Mouse (Mus musculus) adrenal gland, adult 18-20 months (tissue): ENCODE data around the gene Drd3. TPM values are rescaled to one million over a fixed set of nuclear protein-coding genes. Genes with fewer than 3 reads are reported as not detected.

Experiments
- DNase-seq, 2 experiments: peaks; one replicate each; pipeline ENCODE4 v3.0.0; 2021 to 2022; ENCODE audit warnings: low spot score in 2 of 2
- long read RNA-seq, 2 experiments: library from polyadenylated mRNA; stranded (forward); transcript quantifications; one replicate each; pipeline ENCODE4 v2.0.0; 2021
- total RNA-seq, 2 experiments: library from RNA; stranded (reverse); gene quantifications; 1 replicate in 1 of 2; 2 replicates in 1 of 2; pipeline ENCODE4 v1.2.3; 2021

Drd3 gene
- not detected for total RNA-seq
- long read RNA-seq, experiment 1: 0 reads
- long read RNA-seq, experiment 2: 0 reads

DNA sequence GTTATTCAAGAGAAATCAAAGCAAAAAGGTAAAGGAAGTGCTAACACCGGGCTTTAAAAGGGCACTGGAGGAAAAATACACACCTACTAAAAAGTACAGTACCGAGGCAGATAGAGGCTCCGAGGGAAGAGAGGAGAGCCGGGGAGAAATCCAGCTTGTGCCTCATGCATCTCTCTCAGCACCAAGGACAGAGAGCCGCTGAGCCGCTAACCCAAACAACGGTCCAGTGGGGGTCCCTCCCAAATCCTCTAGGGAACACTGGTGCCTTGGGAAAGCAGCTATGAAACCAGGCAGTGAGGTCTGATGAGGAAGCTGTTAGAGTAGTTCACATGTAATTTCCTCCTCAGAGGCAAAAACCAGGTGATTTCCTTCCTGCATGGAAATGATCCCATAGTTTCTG is at the start of gene Drd3:
Drd3 (plus strand) TSS at position 276 of the 400 bp plus-strand sequence.
- DNase-seq: no peak

DNA sequence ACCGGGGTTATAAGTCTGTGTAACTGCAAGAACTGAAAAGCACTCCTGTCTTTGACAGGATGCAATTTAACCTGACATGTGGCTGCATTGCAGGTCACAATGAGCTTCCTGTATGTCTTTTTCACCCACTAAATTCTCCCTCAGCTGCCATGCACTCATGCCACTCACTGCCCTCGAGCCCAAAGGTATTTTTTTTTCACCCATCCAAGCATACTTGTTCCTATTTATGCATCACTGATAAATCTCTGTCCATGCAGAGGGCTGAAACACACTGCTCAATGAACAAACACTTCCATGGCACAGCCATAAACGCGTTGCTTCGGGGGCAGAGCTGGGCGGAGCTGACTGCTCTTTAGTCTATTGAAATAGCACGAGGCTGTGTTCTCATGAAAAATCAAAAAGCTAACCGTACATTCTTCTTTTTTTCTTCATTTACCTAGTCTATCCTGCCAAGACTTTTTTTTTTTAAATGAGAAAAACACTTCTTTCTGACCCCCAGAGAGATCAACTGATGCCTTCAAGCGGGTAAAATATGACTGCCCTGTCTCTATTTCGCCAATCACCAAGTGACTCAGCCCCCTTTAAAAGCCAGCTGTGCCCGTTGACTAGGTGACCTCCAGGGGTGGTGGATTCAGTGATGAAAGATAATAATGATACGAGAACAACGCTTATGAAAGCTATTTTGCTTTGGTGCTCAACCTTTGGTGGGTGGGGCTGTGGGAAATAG is 45.3 kb upstream of the Drd3 start:
- no peak for DNase-seq

DNA sequence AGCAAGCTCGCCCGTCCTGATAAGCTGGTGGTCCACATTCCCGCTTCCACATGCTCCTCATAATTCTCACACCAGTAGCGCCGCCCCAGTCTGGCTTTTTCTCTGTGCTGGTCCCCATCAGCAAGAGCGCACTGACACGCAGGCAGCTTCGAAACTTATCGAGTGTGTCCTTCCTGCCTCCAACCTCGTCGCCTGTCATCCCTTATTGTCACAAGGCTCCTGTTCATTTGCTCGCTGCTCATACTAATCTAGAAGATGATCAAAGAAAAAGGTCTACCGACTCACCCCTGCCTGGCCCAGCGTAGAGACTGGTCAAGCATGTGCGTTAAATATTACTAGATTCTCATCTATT is 44.8 kb upstream of the Drd3 start:
- no peak for DNase-seq

DNA sequence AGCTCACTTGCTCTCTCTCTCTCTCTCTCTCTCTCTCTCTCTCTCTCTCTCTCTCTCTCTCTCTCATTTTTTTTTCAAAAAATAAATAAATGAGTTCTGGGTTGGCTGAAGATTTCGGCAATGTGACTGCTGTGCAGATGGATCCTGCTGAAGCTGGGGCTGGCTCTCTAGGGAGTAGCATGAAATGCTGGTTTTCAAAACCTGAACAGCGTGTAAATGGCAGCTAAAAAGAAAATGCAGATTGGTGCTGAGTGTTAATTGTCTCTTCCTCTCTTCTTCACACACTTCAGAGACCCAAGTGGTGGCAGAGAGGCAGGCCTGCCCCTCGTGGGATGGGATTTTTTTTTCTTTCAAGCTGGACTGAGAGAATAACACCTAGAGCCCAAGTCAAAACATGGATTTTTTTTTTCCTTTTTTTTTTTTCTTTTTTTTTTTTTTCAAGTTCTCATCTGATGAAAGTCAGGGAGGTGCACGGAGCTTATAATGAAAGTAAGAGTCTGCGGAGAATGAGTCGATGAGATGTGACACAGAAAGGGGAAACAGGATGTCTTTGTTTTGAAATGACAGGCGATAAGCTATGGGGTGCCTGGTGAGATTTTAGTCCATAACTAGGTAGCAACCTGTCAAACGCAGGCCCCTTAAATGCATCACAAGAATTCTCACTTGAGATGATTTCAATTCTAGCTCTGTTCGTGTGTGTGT is 44.2 kb upstream of the Drd3 start:
- DNase-seq: no peak

DNA sequence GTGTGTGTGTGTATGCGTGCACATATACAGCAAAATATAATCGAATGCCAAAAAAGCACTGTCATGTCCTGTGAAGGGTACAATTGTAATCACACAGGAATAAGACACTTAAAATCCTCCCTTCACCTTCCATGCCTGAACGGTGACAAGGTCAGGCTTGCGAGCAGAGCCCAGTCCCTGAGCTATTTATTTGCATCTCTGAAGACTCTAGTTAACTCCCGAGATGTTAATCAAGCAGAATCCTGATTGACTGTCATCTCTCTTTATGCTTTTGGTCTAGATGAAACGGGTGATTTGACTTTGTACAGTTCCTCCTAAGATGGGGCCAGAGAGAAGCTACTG is 43.7 kb upstream of the Drd3 start:
- DNase-seq: no peak

DNA sequence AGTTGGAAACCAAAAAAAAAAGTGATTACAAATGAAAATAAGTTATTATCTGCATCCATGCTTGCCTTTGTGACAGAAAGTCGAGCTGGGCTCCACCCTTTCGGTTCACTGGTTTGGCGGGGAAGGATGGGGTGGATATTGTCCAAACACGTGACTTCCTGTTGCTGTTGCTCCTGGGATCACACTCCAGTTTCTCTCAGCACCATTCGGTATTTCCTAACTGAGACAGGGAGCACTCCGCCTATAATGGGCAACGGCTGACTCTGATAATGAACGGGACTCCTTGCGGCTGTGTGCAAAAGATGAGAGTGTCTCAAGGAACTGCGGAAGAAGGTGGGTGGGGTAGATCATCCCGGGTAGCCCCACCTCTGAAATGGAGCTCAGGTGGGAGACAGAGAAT is 43.2 kb upstream of the Drd3 start:
- no peak for DNase-seq

DNA sequence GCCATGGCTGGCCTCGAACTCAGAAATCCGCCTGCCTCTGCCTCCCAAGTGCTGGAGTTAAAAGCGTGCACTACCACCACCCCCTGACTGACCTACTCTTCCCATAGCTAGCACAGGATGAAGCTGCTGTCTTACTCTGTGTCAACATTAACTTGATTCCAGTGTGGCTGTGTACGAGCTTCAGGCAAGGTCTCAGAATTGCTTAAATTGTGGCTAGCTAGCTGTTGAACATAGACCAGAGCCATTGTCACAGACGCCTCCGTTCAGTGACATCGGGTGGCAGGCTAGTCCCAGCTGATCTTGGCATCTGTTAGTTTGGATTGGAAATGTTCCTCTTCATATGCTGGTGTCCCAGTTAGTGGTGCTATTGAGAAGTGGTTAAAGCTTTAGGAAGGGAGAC is 42.5 kb upstream of the Drd3 start:
- DNase-seq: no peak

DNA sequence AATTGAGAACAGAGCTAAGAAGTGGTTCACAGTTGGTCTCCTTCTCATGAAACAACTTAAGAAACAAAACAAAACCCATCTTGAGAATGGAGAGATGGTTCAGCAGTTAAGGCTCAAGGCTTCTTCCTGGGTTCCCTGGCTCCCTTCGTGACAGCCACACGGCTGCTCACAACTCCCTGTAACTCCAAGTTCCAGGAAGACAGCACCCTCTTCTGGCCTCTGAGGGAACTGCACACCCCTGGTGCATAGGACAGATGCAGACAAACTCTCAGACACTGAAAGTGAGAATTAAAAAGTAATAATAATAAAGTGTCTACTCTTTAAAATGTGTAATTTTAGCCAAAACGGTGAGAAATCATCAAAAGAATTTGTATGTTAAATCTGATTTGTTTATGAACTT is 29.4 kb upstream of the Drd3 start:
- DNase-seq: no peak

DNA sequence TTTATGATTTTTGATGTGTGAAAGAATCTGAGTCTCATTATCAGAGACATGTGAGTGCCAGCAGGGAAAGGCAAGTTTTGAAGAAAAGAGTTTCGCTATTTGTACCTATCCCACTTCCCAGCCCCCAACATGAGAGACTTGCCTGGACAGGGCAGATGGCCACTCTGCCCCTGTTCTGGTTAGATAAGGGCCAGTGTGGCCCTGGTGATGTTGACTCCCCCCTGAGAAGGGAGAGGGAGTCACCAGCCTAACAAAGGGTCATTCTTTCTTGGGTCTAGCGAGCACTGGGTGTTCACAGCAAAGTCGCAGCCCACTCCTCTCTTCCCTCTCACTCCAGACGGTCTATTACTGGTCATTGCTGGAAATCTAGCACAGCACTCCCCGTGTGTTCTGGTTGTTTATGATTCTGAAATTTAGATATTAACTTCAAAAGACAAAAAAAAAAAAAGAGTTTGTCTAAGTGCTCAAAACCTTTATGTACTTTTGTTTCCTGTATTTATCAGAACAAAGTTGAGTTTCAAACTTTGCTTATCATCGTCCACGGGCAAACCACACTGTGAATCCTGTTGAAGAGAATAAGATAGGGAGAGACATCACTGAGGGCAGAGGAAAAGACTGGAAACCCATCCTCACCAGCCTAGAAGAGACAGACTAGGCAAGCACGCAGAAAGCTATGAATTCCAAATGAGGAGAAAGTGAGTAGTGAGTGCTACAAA is 24.2 kb upstream of the Drd3 start:
- no peak for DNase-seq

DNA sequence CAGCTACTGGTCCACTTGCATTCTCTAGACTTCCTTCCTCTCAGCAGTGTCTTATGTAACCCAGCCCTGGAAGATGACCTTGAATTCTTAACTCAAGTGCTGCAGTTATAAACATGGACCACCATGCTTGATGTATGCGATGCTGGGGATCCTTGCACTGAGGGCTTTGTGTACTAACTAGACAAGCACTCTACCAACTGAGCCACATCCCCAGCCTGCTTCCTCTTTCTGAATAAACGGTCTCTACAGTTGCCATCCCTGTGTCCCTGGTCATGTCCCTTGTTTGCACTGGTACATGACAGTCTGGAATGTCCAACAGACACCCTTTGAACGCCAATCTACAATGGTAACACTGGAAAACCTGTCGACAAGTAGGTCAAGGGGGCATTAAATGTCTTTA is 23.5 kb upstream of the Drd3 start:
- no peak for DNase-seq

DNA sequence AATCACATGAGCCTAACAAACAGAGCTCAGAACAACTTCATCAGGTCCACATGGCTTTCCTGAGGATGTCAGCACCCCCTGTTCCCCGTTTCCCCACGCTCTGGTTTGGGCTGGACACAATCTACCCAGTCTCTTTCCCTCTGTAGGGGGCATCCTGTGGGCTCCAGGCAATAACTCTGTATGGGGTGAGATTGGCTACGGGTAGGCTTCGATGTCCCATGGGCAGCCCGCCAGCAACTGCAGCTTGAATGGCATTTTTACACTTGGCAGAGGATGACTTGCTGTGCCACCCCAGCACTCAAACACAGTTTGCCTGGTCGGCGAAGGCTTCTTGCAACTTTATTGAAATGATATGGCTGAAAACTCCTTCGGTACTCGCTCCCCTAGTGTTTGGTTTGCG is 21.3 kb upstream of the Drd3 start:
- no peak for DNase-seq

DNA sequence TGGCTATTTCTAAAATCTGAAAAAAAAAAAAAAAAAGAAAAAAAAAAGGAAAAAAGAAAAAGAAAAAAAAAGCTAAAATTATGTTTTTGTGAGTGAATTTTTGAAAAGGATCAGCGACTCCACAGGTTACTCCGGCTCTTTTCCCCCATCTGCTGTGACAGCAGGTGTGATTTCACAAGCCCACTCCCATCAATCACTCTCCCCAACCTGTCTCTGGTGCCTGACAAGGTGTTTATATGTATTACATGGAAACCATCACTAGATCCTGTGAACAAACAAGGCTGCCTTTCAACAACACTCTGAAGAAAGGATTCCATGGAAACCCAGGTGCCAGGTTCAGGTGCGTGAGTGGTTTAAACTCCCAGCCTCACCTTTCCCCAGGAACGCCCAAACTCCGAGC is 20.9 kb upstream of the Drd3 start:
- DNase-seq: no peak

DNA sequence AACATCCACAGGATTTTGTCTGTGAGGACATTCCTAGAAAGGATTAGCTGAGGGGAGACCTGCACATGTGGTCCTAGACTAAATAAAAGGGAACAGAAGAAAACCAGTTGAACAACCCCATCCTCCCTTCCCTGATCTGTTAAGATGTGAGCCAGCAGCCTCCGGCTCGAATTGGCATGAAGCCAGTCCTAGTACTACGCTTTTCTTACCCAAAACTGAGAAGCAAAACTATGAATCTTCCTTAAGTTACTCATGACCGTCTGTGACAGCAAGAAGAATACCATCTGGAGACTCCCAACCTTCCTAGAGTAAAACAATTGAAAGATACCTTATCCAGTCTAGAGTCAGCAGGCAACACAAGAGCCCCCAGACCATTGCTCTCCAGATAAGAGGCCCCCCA is 15.9 kb upstream of the Drd3 start:
- no peak for DNase-seq

DNA sequence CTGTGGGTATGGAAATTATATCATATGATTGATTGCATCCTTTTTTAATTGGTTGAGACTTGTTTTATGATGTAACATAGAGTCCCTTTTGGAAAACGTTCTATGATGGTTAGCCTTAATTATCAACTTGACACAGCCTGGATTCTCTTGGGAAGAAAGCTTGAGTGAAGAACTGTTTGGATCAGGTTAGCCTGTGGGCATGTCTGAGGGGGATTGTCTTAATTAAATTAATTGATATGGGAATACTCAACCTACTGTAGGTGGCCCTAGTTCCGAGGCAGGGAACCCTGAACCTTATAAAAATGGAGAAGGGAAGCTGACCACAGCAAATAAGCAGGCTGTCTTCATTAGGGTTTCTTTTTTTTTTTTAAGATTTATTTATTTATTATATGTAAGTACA is 12.9 kb upstream of the Drd3 start:
- no peak for DNase-seq

DNA sequence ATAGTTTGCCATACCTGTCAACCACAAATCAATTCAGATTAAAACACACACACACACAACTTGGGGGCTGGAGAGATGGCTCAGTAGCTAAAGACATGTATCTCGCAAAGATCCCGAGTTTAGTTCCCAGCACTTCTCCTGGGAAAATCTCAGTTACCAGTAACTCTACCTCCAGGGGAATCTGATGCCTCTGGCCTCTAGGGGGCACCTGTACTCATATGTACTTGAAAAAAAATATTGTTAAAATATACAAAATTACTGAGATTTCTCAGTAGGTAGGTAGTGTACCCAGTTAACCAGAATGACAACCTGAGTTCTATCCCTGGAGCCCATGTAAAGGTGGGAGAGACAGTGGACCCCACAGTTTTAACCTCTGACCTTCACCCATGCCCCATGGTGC is 5.4 kb upstream of the Drd3 start:
- DNase-seq: no peak

DNA sequence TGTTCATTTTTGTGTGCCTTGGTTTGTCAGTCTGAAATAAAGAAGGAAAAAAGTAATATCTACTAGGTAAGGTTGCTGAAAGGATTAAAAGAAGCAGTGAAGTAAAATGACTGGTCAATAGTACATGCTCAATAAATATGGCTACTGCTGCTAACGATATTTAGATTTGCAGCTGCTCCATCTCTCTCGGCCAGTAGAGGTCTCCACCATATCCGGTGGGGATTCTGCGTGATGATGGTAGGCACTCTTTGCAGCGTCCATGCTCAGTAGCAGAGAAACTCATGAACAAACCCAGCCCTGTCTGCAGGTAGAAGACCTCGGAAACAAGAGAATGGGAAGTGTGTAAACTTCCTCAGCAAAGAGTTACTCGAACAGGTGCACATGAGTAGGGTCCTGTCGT is 926 bp upstream of the Drd3 start:
- DNase-seq: no peak

DNA sequence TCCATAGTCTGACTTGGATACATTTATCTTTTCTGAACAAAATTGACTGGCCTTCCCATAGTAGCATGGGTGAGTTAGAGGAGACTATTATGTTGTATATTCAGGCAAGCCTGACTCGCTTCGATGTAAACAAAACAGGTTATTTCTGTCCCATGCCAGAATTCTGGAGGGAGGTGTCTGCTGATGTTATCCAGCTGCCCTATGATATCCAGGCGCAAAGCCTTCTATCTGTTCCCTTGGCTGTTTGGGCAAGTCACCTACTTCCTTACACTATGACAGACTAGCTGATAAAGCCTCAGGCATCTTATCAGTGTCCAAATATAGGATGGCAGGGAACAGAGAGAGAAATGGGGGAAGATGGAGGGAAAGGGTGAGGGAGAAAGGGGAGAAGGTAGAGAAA is 18.5 kb downstream of the Drd3 start:
- DNase-seq: no peak

DNA sequence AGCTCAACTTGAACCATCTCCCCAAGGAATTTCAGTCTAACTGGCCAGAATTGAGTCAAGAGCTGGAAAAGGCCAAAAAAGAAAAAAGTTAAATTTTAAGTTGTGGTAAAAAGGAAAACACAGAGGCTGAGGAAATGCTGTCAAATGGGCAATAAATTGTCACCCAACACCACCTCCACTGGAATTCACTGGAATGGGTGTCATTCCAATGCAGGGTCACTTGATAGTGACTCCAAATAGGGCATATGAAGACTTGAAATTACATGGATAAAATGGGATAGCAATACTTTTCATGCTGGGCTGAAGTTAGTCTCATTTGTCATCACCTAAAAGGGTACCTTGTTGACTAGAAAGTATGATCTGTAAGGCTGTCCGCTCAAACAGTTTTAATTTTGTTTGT is 18.9 kb downstream of the Drd3 start:
- DNase-seq: no peak

DNA sequence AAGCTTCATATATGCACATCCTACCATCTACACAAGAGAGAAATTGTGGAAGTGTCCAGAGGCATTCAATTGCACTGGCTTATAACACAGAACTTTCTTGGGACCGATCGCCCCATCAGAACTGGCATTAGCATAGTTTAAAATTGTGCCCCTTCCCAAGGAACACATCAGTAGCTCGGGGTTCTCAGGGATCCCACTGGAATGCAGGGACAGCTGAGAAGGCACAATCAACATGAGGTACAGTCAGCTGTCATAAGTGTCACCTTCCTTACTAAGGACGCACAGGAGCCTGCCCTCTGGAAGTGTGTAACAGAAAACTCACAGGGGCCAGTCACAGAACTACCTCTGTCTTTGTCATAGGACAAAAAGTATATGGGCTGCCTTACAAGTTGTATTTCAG is 19.7 kb downstream of the Drd3 start:
- DNase-seq: no peak

DNA sequence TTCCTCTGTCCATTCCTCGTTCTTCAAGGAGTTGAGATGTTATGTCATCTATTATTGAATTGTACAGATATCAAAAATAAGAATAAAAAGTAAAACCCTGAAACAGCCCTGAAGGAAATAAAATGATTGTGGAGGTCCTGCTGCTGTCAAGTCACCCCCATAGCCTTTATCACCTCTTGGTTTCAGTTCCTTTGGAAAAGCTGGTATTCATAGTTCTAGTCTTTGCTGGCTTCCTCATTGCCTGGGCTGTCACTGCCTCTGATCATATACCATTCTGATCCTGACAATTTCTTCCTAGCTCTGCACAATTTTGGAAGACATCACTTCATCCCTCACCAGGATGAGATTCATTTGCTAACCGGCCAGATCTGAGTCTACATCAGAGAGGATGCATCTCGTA is 23.1 kb downstream of the Drd3 start:
- DNase-seq: no peak

DNA sequence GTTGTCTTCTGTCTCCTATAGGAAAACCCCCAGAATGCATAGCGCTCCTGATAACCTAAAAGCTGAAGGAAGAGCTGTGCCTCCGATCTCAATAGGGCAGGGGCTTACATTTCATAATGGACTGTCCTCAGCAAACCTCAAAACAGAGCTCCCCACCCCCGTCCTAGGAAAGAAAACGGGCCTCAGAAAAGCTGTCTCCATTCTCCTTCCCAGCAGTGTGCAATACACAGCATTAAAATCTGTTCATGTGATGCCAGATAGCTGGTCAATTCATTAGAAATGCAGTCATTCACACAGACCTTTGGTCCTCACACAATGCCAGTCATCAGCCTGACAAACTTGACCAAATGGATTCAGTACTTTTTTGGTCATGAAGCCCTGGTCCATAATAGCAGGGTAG is 45.7 kb downstream of the Drd3 start:
- DNase-seq: no peak

DNA sequence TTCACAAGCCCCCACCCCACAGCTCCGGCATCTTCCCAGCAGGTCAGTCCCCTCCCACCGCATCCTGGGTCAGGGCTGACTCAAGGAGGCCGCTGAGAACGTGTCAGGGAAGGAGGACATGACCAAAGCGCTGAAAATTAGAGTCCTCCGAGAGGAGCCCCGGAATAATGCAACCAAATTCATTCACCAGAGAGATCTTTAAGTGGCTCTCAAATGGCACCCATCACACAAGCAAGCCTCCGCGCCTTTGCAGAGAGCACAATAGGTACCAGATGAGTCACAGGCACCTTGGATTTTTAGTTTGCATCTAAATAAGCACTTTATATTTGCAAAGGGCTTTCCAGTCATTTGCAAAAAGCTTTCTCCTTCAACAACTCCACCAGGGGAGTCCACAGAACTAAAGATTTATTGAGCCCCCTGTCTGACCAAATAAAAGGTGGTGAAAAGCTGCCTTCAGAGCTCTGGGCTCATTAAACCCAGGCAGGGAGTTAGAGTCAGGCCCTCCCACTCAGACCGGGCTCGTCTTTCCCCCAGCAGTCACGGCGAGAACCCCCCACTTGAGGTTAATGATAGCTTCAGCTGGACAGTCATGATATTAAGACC is 46.4 kb downstream of the Drd3 start:
- no peak for DNase-seq
